Mouse (Mus musculus) monocyte, adult 2 months (primary cell): Measurements from ENCODE around the gene Sik1.
A peak's percentile ranks its signal among the peaks of the same experiment; 100 is the strongest.

Experiments used
- DNase-seq, 2 experiments: peaks; one replicate each; pipeline ENCODE4 v3.0.0; 2022; ENCODE audit warnings: low spot score in 2 of 2, low read depth in 1 of 2

The Sik1 gene

GRCm38 (mm10) chr17:31809136-31809535 lies 46.5 kb downstream of the Sik1 start:
- no peak for DNase-seq

GRCm38 (mm10) chr17:31808082-31808875 lies 47.3 kb downstream of the Sik1 start:
- no peak for DNase-seq

- DNase-seq, result no peak
Measured at GRCm38 (mm10) chr17:31806496-31806895, 49.1 kb downstream of the Sik1 start.

GRCm38 (mm10) chr17:31806025-31806424 lies 49.6 kb downstream of the Sik1 start:
- DNase-seq, result no peak

- no peak for DNase-seq
Measured at GRCm38 (mm10) chr17:31805585-31805984, 50.0 kb downstream of the Sik1 start.

GRCm38 (mm10) chr17:31802272-31803017 lies 53.2 kb downstream of the Sik1 start:
- DNase-seq, result no peak

- peak in 1 of 2 experiments; percentile 32 for DNase-seq
Measured at GRCm38 (mm10) chr17:31800852-31801363, 54.7 kb downstream of the Sik1 start.

GRCm38 (mm10) chr17:31795893-31796292 lies 59.7 kb downstream of the Sik1 start:
- DNase-seq, result no peak
